Mouse (Mus musculus): ENCODE results near the gene Jag1. TPM values are rescaled to one million over a fixed set of nuclear protein-coding genes. Genes with fewer than 3 reads are reported as not detected.

Jag1 gene
- total RNA-seq (2021) = 10 to 100 TPM; 17.0 to 29.9 TPM
- long read RNA-seq, experiment 1, partial matches to known transcripts = 2 of 3 reads
- long read RNA-seq, experiment 1, other reads (novel, unspliced or antisense) = 1 of 3 reads
- long read RNA-seq, experiment 2, full-length matches to known transcripts = 2 of 10 reads
- long read RNA-seq, experiment 2, partial matches to known transcripts = 8 of 10 reads
- long read RNA-seq, experiment 2, other reads (novel, unspliced or antisense) = 0 of 10 reads

DNA sequence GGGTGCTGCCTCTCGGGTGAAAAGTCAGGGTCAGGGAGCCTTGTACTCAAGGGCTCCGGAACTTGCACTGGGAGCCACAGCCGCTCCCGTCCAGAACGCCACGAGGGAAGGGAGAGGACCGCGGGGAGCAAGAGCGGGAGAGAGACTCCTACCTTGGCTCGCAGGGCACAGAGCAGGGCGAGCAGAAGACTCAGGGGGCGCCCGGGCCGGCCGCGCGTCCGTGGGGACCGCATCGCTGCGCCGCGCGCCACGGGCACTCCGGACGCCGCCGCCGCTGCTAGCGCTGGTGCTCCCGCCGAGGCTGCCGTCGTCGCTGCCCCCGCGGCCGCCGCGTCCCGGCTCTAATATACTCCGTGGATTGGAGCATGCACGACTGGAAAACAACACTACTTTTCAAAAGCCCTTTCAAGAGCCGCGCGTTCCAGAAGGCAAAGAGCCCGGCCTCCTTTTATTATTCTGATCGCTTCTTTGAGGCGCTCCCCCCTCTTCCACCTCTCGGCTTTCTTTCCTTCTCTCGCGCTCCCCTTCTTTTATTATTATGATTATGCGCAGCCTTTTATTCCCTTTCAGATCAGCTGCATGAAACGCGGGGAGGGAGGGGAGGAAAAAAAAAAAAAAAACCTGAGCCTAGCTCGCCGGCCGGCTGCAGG lies at the start of gene Jag1:
Gene Jag1, minus strand, starts transcription at position 620 of the 650 bp plus-strand sequence.
- DNase-seq (ENCODE audit: low spot score in 2 of 2) = peak in 1 of 2 experiments; percentile 19

DNA sequence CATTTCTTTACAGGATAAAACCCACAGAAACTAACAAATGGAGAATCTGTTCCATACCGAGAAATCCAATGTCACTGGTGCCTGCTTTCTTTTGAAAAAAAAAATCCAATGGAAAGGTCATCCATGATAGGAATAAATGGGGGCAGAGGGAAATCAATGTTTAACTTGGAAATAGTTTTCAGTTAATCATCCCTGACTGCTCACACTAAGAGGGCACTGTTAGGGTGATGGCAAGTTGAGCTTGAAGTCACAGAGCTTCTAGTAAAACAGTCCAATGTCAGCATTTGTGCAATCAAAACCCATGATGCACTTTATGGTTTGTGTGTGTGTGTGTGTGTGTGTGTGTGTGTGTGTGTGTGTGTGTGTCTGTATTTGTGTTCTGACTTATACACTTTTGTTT lies 39.6 kb upstream of the Jag1 start:
- DNase-seq (ENCODE audit: low spot score in 2 of 2) = no peak

GRCm38 (mm10) chr2:137153825-137154224 lies 37.4 kb upstream of the Jag1 start:
- DNase-seq (ENCODE audit: low spot score in 2 of 2) = no peak

DNA sequence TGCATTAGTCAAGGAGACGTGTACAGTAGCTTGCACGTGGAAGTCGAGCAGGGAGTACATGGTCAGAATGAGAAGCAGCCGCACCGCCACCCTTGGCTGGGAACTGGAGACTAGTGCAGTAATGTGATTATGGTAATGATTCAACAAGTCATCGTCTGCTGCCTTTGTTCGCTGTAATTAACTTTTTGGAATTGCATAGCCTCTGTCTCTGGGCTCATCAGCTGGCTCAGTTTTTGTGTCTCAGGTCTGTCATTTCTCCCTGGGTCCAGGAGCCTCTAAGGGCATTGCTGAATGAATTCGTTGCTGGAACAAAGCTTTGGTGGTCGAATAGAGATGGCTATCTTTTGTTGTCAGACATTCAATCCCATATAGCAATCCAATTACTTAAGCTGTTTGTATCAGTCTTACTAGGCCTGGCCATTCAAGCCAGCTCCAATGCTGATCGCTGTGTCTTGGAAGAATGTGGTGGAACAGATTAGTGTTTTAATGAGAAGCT lies 36.8 kb upstream of the Jag1 start:
- DNase-seq (ENCODE audit: low spot score in 2 of 2) = no peak

GRCm38 (mm10) chr2:137150953-137151352 lies 34.5 kb upstream of the Jag1 start:
- no peak for DNase-seq (ENCODE audit: low spot score in 2 of 2)

DNA sequence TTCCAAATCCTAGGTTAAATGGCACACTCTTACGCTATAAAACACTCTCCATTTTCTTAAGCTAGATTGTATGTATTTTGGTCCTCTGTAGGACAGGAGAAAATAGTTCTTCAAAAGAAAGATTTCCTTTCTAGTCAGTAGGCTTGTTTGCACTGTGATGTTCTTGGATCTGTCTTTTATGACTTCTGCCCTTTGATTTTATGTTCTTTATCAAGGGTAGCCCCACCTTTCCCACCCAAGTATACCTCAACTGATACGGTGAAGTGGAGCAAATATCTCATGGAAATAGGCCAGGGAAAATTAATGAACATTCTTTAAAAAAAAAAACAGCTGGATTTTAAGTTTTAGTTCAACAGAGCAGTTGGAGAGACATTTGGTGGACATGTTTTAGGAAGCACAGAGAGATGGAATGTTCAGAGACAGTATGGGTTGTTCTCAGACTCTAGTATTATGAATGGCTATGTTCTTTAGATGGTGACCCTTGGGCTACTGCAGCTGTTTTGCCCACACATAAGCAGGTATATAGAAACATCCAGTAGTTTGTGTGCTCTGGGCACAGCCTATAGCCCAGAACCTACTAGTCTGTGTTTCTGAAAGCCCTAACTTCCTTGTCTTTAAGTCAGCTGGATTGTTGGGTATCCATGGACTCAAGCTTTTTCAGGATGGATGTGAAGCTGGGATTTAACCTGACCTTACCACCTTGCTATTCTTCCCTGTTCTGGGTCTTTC lies 30.7 kb upstream of the Jag1 start:
- no peak for DNase-seq (ENCODE audit: low spot score in 2 of 2)

DNA sequence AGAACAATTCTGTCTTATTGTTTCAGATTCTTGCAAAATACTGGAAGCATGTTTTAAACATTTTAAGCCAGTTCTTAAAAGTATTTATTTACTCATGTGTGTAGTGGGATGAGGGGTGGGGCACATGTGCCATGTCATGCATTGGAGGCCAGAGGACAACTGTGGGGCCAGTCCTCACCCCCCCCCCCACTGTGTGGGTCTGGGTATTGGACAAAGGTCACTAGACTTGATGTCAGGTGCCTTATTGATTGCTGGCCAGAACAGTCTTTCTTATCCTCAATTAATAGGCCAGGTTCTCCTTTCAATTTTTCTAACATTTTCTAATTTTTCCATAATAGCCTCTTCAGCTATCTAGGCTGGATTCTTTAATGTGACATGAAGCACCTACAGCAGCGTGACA lies 21.6 kb upstream of the Jag1 start:
- no peak for DNase-seq (ENCODE audit: low spot score in 2 of 2)

DNA sequence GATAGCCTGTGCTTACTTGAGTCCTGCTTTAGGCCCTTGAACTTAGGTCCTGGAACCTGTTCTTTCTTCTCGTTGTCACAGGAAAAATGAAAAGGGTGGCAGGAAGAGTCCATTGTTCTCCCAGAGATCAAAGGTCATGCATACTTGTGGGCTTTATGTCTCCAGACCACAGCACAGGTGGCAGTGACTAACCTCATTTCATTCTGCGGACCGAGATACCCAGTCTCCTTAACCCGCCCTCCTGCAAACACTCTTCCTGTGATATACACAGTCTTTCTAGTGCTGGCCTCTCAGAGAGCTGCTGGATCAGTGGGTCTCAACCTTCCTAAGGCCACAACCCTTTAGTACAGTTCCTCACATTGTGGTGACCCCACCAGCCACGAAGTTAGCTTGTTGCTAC lies 17.6 kb upstream of the Jag1 start:
- no peak for DNase-seq (ENCODE audit: low spot score in 2 of 2)

GRCm38 (mm10) chr2:137124861-137125260 lies 8.4 kb upstream of the Jag1 start:
- no peak for DNase-seq (ENCODE audit: low spot score in 2 of 2)

- peak; percentile 77 to 82 for DNase-seq (ENCODE audit: low spot score in 2 of 2)
Observed at GRCm38 (mm10) chr2:137117321-137117690, 862 bp upstream of the Jag1 start.

- DNase-seq (ENCODE audit: low spot score in 2 of 2) = peak; percentile 78 to 88
Observed at GRCm38 (mm10) chr2:137116675-137117320, 354 bp upstream of the Jag1 start.

- DNase-seq (ENCODE audit: low spot score in 2 of 2) = peak in 1 of 2 experiments; percentile 11
Observed at GRCm38 (mm10) chr2:137115241-137116024, 1.0 kb downstream of the Jag1 start.

GRCm38 (mm10) chr2:137114248-137115096 lies 2.0 kb downstream of the Jag1 start:
- DNase-seq (ENCODE audit: low spot score in 2 of 2) = peak; percentile 45 to 64

GRCm38 (mm10) chr2:137113288-137114061 lies 3.0 kb downstream of the Jag1 start:
- DNase-seq (ENCODE audit: low spot score in 2 of 2) = no peak

DNA sequence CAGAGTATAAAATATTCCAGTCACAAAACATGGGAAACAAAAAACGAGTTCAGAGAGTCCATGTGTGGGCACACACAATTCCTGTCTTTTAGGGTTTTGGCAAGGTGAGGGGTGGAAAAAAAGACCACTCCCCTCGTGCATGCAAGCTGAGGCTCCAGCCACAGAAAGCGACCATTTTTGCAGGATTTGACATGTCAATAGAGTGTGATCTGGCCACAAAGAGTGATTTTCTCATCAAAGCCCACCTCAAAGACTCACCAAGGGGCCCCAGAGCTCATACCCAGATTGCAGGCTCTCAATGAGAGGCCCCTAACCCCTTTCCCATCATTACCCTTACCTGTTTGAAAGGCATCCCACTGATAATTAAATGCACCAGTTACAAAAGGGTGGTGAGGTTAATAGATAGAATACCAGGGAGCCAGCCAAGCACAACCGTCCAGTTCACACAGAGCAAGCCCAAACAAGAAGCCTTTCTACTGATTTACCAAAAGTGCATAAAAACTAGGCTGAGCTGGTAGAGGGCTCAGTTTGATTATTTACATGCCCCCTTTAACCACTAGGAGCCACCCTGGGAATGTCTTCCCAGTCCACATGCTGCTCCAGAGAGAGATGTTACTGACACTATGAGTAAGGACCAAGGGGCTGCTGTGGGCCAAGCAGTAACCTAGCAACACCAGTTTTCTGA lies 6.1 kb downstream of the Jag1 start:
- no peak for DNase-seq (ENCODE audit: low spot score in 2 of 2)

DNA sequence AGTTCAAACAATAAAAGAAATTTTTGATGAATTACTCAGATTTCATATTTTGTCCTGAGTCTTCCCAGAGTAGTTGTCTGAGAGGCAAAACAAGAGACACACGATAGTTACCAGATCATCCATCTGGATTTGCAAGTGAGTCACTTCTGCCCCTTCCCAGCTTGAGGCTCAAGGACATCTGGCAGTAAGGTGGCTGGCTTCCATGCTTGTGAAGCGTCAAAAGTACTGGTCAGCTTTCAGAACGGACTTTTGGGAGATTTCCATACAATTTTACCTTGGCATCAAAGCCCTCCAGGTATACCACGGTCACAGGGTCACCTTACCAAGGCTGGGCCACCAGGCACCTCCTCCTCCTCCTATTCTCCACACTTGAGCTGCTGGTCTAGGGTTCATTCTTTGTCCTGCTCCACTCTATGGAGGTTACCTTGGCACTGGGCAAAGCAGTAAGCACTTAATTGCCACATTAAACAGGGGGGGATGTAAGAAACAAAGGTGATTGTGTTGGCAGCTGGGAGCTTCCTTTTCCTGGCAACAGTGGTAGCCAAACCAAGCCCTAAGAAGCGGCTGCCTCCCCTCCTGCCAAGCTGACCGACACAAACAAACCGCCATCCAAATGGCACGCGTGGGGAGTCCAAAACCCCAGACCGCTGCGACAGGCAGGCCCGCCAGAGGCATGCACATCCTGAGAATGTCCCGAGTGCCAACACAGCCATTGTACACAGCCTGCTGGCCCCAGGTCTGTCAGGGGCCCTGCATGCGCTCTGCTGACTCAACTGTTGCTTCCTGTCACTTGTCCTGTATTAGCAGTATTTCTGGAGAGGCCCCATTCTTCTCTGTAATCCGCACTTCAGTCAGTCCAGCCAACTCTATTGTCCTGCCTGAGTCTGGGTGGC lies 6.9 kb downstream of the Jag1 start:
- no peak for DNase-seq (ENCODE audit: low spot score in 2 of 2)

DNA sequence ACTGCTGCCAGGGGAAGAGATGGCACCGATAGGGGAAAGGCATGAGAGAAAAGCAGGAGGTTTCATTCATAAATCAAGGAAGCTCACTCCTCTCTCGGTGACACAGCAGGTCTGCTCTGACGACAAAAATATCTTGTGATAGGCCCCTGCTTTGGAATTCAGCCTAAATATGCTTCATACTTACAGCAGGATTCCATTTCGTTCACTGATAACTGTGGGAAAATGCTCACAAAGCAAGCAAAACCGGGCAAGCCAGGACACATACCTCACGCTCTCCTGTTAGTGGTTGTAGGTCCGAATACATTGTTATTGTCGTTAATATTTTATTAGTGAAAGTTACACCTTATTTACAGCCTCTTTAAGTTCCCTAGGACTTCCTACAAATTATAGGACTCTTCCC lies 8.5 kb downstream of the Jag1 start:
- DNase-seq (ENCODE audit: low spot score in 2 of 2) = no peak

- DNase-seq (ENCODE audit: low spot score in 2 of 2) = no peak
Observed at GRCm38 (mm10) chr2:137107203-137107602, 9.2 kb downstream of the Jag1 start.

All from adrenal gland, postnatal 4 days (tissue).